Mouse (Mus musculus) brain, embryonic 18.5 days (tissue): ENCODE measurements around the gene Tmem110.

Source experiments
- DNase-seq: peaks from one replicate; pipeline ENCODE4 v3.0.0-alpha.2; 2012; ENCODE audit warnings: low read depth, low spot score

Gene Tmem110

DNA sequence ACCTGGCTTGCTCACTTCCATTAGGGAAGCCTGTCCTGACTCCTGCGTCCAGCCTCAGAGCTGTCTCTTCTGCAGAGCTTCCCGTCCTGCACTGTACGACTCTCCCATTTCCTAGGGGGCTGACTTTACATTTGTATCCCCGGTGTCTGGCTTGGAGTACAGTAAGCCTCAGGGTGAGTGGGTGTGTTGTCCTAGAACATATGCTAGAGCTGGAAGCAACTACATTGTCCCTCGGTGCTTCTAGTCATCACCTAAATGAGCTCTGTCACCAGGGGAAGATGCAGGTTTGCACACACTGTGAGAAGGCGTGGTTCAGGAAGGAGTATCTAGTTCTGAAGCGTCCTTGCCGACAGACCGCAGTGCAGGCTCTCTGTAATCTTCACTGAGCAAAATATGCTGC, 37.0 kb downstream of the Tmem110 start:
- DNase-seq, result no peak

DNA sequence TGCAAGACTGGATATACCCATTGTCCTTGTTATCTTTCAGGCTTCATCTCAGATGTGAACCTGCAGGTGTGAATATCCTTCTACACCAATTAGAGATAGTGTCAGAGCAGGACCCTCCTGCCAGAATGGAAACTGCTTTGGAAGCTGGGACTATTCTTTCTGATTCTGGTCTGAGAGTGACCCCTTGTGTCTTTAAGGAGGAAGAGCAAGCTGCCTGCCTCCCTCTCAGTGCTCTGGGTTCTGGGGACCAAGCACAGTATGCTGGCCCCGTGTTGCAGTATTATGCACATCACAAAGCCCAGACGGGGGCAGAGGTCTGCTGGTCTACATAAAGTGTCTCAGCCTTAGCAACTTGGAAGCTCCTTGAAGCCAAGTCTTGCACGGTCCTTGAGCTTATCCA, 39.9 kb downstream of the Tmem110 start:
- no peak for DNase-seq

DNA sequence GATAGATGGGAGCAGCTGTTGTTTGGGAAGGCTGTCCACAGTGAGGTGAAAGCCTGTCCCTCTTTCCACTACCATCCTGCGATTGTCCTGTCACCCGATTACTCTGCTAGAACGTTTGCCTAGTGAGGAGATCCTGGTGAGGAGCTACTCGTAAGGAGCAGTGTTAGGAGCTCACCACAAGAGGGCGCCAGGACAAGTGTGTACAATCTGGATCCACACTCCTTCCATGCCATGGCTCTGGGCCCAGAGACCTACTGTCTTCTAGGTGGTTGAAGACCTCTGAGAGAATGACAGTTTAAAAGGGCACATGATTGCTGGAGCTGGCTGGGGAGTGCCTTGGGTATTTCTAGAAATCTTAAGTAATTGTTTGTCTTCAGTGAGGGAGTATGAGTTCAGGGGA, 41.7 kb downstream of the Tmem110 start:
- no peak for DNase-seq

DNA sequence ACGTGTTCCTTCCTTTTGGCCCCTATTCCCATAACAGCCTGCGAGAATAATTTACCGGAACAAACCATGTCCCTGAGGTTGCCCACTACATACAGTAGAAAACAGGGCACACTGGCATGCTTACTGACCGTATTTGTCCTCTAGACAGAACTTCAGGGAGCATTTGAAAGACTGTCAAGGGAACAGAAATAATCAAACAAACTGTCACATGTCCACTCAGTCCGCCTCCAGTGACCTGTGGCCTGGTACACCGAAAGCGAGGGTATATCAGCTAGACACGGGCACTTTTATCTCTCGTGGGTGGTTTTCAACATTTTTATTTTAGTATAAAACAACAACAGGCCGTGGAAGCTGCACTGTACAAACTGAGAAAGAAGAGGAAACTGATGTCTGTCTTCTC, 43.4 kb downstream of the Tmem110 start:
- DNase-seq, result no peak

DNA sequence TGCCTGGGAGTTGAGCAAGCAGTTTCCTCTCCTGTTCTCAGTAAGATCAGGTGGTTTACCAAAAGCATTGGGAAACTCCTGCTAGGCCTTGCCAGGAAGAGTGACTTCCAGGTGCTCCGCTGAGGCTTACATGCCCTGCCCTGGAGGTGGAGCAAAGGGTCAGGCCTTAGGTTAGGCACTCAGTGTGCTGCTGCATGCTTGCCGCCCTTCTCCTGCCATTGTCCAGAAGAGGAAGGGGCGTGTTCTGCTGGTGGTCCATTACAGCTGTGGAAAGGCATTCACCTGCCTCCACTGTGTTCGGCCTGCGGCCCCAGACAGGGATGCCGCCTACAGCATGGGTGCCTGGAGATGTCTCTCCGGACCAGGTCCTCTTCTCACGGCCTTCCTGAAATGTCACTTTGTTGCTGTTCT, 44.0 kb downstream of the Tmem110 start:
- no peak for DNase-seq

DNA sequence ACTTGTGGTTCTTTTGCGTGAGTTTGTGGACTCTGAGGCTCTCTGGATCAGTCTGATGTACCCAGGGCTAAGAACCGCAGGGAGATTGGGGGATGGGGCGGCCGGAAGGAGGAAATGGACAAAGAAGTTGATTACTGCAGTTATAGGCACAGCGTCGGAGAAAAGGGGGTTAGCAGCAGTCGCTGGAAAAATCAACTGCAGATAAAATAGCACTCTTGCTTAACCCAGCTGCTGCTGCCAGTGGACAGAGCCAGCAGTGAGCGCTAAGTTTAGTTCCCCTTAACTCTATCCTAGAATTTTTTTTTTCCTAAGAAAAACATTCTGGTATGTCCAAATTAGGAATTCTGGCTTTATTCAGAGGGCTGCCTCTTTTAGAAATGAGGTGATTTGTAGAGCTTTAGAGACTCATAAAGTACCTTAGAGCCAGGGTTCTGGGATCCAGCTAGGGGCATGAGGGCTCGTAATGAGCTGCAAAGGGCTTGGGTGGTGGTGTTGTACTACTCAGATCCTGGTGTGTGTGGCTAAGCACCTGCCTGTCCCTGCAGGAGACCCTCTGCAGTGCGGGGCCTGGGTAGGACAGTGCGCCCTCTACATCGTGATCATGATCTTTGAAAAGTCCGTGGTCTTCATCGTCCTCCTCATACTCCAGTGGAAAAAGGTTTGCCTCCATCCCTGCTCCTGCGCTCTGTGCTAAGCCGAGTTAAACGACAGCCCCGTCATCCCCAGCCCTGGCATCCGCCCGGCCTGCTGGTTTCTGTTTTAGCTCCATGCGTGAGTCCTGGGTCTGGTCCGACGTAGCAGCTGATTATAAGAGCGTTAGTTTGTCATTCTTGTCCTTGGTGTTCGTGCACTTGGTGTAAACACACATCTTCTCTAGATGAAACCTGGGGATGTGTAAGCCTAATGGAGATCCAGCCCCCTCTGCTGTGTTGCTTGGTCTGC, 45.1 kb downstream of the Tmem110 start:
- no peak for DNase-seq

DNA sequence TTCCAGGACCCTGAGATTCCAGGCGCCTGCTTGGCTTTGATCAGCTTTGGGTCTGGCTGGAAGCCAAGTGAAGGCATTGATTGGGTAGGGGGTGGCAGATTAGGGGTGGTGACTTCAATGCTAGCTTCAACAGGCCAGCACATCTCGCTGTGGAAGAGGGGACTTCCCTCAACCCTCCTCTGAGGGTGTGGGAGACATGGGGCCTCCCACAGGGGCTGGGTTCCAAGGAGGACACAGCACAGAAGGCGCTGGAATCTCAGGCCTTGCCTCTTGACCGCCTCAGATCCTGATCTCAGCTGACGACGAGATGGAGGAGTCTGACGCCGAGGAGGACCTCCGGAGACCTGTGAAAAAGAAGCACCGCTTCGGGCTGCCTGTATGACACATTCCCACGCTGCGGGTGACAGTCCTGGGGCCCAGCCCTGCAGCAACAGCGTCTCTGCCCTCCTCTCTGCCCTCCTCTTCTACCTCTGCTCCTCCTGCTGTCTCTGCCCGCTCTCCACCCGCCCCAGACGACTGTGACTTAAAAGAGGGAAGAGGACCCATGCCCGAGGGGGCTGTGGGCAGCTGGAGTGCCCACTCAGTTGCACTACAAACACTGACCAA, 48.8 kb downstream of the Tmem110 start:
- DNase-seq, result no peak

DNA sequence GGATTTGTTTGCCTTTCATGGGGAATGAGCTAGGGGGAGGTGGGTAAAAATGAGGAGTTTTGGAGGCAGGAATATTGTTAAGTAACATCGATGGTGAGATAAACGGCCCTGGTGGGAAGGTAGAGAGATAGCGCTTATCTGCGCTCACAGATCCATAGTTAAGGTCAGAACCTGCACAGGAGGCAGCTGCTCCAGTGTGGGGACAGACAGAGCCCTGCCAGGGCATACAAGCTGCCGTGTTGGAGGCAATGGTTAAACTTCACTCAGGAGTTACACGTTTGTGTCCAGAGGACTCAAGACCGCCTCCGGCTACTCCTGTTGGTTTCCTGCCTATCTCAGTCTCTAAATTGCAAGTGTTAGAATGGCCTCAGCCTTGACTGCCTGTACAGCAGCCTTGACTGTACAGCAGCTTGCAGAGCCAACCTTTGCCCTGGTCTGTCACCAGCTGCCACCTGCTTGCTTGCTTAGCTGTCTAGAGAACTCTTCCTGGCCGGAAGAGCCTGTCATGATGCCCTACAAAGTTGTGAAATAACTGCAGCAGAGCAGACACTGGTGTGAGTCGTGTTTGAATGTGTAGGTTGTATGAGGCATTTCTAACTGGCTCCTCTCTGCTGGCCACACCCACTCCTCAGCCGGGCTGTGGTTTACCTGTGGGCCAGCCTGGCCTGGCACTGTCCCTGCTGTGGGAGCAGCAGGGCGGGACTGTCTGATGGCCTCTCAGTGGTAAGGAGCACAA, 49.9 kb downstream of the Tmem110 start:
- DNase-seq, result no peak

DNA sequence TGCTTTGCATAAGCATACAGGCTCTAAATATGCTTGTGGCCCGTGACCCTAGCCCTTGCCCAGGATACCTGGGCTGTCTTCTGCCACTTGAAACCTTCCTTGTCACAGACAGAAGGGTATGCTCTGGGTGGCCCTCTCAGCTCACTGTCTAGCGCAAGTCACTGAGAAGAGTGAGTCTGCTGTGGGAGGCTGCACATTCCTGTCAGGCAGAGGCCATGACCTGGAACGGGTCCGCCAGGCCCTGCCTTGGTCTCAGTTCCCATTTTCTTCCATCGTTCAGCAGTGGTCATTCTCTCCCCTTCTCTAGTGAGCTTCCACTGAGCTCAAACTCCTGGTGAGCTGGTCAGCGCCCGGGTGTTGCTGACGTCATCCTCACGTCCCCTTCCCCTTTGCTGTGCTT, 50.6 kb downstream of the Tmem110 start:
- DNase-seq, result no peak

DNA sequence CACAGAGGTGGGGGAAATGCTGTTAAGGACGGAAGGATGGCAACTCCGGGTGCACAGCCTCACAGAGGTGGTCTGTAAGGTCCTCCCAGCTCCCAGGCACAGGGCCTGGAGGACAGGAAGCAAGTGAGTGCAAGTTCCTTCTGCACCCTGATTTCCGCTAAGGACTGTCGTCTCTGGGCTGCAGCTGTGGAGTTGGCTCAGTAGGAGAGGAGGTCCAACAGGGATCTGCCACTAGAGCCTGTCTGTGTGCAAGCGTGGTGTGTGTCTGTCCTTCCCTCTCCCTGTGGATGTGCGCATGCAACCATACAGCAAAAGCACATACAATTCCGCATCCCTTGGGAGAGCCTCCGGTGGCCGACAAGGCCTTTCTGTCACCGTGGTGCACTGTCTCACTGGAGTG, 51.1 kb downstream of the Tmem110 start:
- DNase-seq, result no peak

DNA sequence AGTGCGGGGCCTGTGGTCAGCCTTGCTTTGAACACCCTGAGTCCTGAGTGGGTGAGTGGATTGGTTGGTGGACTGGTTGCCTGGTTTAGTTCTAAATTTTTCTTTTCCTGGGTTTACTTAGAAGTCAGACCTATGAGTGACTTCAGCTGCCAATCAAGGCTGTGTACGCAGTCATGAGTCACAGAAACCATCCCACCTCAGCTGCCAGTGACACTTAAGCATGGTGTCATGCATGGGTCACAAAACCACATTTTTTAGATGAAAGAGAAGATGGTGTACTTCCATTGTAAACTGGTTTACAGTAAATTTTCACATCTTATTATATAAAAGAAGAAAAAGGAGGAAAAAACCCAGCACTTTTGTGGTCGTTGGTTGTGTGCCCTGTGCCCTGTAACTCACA, 52.4 kb downstream of the Tmem110 start:
- DNase-seq, result no peak

DNA sequence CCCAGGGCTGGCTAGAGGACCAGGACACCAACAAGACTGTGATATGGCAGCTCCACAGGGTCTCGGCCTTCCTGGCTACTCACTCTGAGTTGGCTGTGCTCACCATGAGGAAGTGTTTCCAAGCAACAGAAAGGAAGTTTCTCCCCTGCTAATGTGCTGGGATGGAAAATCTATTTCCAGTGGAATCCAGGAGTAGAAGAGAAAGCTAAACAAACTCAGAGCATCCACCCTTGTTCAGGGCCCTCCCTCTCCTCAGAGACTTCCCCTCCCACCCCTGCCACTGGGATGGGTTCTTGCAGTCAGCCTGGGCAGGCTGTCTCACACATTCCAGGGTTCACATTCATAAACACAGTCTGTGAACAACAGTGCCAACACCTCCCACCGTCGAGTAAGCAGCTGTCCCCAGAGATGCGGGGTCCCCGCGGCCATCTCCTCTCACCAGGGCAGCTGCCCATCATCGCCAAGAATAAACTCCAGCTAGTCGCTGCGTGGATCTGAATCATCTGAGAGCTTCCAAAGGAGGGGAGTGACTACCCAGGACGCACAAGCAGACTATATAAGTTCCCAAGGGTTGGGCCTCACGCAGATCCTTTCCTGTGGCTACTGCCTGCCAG, 53.7 kb downstream of the Tmem110 start, which contains the start of gene Mustn1:
Gene Mustn1 (plus strand): TSS at position 243 of the 614 bp plus-strand sequence.
- DNase-seq, result no peak

DNA sequence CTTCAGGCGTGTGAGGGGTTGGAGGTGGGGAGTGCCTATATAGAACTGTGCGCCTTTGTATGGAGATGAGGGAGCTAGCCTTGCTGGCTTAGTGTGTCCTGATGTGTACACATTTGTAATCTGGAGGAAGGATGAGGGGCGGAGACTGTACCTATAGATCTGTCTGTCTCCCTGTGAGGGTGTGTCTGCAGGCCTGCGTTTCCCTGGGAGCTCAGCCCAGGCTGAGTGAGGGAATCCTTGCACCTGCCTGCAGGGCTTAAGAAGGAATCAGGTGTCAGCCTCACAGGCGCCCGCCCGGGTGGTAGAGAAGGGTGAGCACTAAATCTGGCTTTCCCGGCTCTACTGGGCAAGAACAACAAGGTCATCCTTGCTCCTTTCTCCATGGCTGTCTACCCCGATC, 54.4 kb downstream of the Tmem110 start:
- no peak for DNase-seq

DNA sequence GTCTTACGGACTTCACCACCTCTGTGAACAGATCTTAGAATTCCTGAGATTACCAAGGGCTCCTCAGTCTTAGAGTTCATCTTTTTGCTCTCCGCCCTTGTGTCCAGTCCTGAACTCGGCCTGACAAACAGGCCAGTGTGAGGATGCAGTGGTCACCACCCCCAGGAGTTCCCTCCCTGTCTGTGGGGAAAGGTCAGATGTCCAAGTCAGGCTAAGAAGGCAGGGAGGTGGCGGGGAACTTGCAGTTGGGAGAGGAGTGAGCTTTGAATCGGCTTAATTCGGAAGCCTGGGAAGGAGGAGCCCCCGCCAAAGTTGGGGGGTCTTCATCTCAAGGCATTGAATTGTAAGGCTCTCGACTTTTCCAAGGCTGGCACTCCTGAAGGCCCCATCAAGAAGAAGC, 54.9 kb downstream of the Tmem110 start:
- DNase-seq, result no peak

DNA sequence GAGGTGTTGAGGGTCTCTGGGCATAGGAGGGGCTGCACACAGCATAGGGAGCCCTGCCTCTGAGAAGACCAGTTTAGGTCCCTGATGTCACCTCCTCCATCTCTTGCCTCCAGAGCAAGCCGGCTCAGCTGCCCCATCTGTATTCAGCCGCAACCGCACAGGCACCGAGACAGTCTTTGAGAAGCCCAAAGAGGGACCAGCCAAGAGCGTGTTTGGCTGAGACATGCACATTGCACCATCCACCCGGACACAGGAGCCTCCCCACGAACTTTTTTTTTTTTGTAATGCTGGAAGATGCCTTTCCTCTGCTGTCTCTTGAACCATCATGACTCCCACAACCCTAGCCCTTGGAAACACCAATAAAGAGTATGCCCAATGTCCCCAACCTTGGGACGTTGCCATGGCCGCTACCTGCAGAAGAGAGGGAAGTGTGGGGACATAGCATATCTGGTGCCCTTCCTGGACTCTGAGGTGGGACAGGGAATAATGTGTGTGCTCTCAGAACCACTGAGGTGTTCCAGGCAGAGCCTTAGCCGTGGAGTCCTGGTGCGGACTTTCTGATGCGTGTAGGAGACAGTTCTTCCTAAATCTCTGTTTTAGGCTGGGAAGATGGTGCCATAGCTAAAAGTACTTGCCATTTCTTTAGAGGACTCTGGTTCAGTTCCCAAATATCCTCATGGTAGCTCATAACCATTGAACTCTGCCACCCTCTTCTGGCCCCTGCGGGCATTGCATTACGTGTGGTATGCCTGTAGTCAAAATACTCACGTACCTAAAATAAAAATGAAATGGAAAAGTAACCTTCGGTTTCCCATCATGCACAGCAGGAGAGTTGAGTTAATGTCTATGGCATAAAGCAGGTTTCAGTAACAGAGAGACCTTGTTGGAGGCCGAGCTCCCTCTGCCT, 55.7 kb downstream of the Tmem110 start:
- DNase-seq, result no peak

DNA sequence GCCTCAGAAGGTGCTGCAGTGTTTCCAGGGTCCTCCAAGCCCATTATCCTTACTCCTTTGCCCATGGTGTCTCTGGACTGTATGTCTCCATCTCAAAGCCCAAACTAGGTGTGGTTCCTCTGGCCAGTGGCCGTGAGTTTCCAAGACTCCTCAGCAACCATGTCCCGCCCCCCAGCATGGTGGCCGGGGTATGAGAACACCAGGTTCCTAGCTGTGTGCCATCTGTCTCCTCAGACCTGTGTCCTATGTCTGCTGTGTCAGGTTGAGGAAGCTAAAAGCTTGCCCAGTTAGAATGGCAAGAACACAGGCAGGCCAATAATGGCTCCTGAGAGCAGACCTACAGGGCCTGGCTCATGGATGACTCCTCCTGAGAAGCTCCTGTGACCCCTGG, 56.3 kb downstream of the Tmem110 start:
- no peak for DNase-seq

DNA sequence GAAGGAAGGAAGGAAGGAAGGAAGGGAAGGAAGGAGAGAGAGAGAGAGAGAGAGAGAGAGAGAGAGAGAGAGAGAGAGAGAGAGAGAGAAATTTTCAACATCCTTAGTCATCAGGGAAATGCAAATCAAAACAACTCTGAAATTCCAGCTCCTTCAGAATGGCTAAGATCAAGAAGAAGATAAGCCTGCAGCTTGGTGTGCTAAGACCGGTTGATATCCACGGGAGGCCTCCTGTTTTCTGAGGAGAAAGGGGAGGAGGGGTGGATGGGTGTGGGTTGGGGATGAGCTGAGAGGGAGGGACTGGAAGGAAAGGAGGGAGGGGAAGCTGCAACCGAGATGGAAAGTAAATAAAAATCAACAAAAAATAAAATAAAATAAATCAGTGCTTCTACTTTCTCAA, 59.9 kb downstream of the Tmem110 start:
- no peak for DNase-seq

DNA sequence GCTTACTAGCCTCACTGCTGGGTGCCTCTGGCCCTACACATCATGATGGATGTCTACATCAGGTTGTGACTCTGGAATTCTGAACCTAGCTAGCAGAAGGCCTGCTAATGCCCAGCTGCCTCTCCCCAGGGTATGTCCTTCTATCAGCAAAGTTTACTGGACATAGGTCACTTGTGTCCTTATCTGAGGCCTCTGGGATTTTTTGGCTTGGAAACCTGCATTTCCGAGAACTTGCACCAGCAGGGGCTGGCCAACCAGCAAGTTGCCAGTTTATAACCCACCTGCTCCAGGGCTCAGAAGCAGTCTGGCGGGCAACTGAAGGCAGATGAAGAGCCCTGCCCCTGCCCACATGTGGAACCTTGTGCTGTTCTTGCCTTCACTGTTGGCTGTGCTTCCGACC, 60.8 kb downstream of the Tmem110 start, which contains the start of gene Itih4:
Gene Itih4 (plus strand): TSS at position 273 of the 400 bp plus-strand sequence.
- no peak for DNase-seq

DNA sequence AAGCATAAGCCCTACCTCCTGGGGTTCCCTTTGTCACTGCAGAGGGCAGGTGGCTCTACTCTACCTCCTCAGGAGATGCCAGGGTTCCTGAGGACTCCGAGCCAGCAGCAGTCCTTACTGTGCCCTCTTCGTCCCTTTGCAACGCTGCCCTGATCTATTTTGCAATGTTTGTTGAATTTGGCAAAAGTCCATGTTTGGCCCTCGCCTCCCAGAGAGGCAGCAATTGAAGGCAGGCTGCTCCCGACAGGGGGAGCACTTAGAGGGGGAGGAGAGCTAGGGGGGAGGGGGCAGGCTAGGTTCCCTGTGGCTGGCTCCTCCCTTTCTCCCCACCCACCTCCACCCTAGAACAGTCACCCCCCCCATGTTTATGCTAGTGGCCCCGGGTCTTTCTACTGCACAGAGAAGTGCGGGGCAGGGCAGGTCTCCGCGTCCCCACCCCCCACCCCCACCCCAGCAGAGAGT, 62.9 kb downstream of the Tmem110 start:
- no peak for DNase-seq

DNA sequence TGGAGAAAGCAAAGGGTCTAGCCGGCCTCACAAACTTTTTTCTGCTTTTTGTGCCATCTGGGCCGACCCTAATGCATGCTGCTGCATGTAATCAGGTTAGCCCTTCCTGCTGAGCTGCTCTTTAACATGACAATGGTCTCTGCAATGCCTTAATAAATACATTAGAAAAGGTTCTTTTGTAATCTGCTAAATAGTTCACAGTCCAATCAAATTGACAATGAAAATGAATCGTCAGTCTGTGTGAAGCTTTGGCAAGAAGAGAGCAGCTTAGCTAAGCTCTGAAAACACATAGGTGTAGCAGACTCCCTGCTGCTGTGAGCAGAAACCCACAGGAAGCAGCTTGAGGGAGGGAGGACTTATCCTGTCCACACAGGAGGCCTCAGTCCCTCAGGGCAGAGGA, 74.6 kb downstream of the Tmem110 start:
- DNase-seq, result no peak

DNA sequence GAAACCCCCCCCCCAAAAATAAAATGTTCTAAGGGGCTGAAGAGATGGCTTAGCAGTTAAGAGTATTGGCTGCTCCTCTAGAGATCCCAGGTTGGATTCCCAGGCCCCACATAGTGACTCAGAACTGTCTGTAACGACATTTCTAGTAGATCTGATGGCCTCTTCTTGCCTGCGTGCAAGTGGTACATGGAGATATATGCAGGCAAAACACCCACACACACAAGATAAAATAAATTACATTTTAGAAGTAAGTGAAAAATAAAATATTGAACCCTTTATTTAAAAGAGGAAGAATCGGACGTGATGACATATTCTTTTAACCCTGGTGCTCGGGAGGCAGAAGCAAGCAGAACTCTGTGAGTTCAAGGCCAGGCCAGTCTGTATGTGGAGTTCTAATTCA, 77.2 kb downstream of the Tmem110 start:
- no peak for DNase-seq
